Mouse (Mus musculus): Measurements from ENCODE around the gene Txnrd2.

The Txnrd2 gene

GRCm38 (mm10) chr16:18413032-18413816, 13.0 kb upstream of the Txnrd2 start:
- intact Hi-C loops (cut with DNase I), result no loop called here

GRCm38 (mm10) chr16:18416094-18416761, 10.0 kb upstream of the Txnrd2 start:
- intact Hi-C loops (cut with DNase I), result no loop called here

- intact Hi-C loops (cut with DNase I), result no loop called here
Observed at GRCm38 (mm10) chr16:18416837-18417236, 9.3 kb upstream of the Txnrd2 start.

GRCm38 (mm10) chr16:18417491-18417890, 8.7 kb upstream of the Txnrd2 start:
- intact Hi-C loops (cut with DNase I), result no loop called here

GRCm38 (mm10) chr16:18418756-18419602, 7.2 kb upstream of the Txnrd2 start:
- intact Hi-C loops (cut with DNase I), result no loop called here

GRCm38 (mm10) chr16:18419603-18420026, 6.6 kb upstream of the Txnrd2 start:
- intact Hi-C loops (cut with DNase I), result no loop called here

GRCm38 (mm10) chr16:18420571-18420970, 5.6 kb upstream of the Txnrd2 start:
- intact Hi-C loops (cut with DNase I), result no loop called here

GRCm38 (mm10) chr16:18423203-18423914, 2.8 kb upstream of the Txnrd2 start:
- intact Hi-C loops (cut with DNase I), result no loop called here

- intact Hi-C loops (cut with DNase I), result no loop called here
Observed at GRCm38 (mm10) chr16:18423915-18424265, 2.3 kb upstream of the Txnrd2 start.

GRCm38 (mm10) chr16:18424364-18425045, 1.7 kb upstream of the Txnrd2 start:
- intact Hi-C loops (cut with DNase I), result no loop called here

GRCm38 (mm10) chr16:18425475-18426214, 539 bp upstream of the Txnrd2 start:
- intact Hi-C loops (cut with DNase I), result no loop called here

- intact Hi-C loops (cut with DNase I), result no loop called here
Observed at GRCm38 (mm10) chr16:18426802-18427280, 657 bp downstream of the Txnrd2 start, which contains the start of gene Comt. Gene Comt (minus strand): TSS chr16:18426852.

- intact Hi-C loops (cut with DNase I), result no loop called here
Observed at GRCm38 (mm10) chr16:18428011-18428515, 1.9 kb downstream of the Txnrd2 start.

GRCm38 (mm10) chr16:18428516-18429042, 2.4 kb downstream of the Txnrd2 start:
- intact Hi-C loops (cut with DNase I), result no loop called here

GRCm38 (mm10) chr16:18429641-18430040, 3.5 kb downstream of the Txnrd2 start:
- intact Hi-C loops (cut with DNase I), result no loop called here

- intact Hi-C loops (cut with DNase I), result no loop called here
Observed at GRCm38 (mm10) chr16:18430641-18431212, 4.5 kb downstream of the Txnrd2 start.

GRCm38 (mm10) chr16:18433341-18433920, 7.2 kb downstream of the Txnrd2 start:
- intact Hi-C loops (cut with DNase I), result no loop called here

GRCm38 (mm10) chr16:18436128-18436527, 9.9 kb downstream of the Txnrd2 start:
- intact Hi-C loops (cut with DNase I), result no loop called here
